Comparison of ENCODE assay signal across 9 mouse cellular contexts in genomic region chr10:79919251-79919849, GRCm38 (mm10). TPM values are rescaled to one million over a fixed set of nuclear protein-coding genes. Genes with fewer than 3 reads are reported as not detected.
A peak's percentile ranks its signal among the peaks of the same experiment; 100 is the strongest.
DNase-seq lines count a peak whose midpoint lies in the region; ATAC-seq and TF ChIP-seq lines count a peak whose summit lies in the region.
"Had no signal": no experiment of that assay in that cellular context is flagged by ENCODE, and none has a peak within 500 bp of the region (broad histone marks: within the 10 kb centered on the region; RNA-seq: fewer than 3 reads in every experiment).

No protein-coding gene starts in this region.

- peak; percentile 63 for DNase-seq in cerebellum, adult 9-11 months
- no peak for DNase-seq in cerebellum, postnatal 36 days
- no peak for DNase-seq in lung, embryonic 14.5 days
- DNase-seq in lung, postnatal 25 days (ENCODE audit: low spot score) = no peak
- DNase-seq in adrenal gland, adult 2 months = no peak
- DNase-seq: heart, adult 11 months had no signal

- H3K9me3 ChIP-seq in lung, embryonic 14.5 days (ENCODE audit: low read depth, low read length) = no peaks in the 10 kb centered on the region
- no peaks in the 10 kb centered on the region for H3K9me3 ChIP-seq in intestine, postnatal 0 days (ENCODE audit: control insufficient read depth)
- H3K9me3 ChIP-seq in neural tube, embryonic 13.5 days = no peaks in the 10 kb centered on the region

- H3K27me3 ChIP-seq in lung, embryonic 14.5 days (ENCODE audit: insufficient read depth, low read length) = peaks cover 61% of the 10 kb centered on the region
- H3K27me3 ChIP-seq in intestine, postnatal 0 days (replicated peaks; ENCODE audit: control insufficient read depth, insufficient read depth, low read length) = peaks cover 38% of the 10 kb centered on the region
- peaks cover 72% of the 10 kb centered on the region for H3K27me3 ChIP-seq in neural tube, embryonic 13.5 days

- H3K36me3 ChIP-seq in lung, embryonic 14.5 days (ENCODE audit: insufficient read depth) = no peaks in the 10 kb centered on the region
- H3K36me3 ChIP-seq in intestine, postnatal 0 days (ENCODE audit: control insufficient read depth, insufficient read depth) = no peaks in the 10 kb centered on the region; the same call in 1 of the 2 replicates
- H3K36me3 ChIP-seq in neural tube, embryonic 13.5 days = no peaks in the 10 kb centered on the region

- peaks cover 5% of the 10 kb centered on the region; the same call in 1 of the 2 replicates for H3K4me1 ChIP-seq in lung, embryonic 14.5 days (ENCODE audit: insufficient read depth)
- H3K4me1 ChIP-seq in intestine, postnatal 0 days (replicated peaks; ENCODE audit: control insufficient read depth, insufficient read depth, low read length) = 0 out of 2 replicates have a peak, but pooled peaks cover 9% of the 10 kb centered on the region
- peaks cover 47% of the 10 kb centered on the region for H3K4me1 ChIP-seq in neural tube, embryonic 13.5 days (replicated peaks)

- no peak for ATAC-seq in lung, embryonic 14.5 days (ENCODE audit: insufficient read depth)
- no peak for ATAC-seq in intestine, postnatal 0 days
- no peak for ATAC-seq in neural tube, embryonic 13.5 days (ENCODE audit: low read depth)
- ATAC-seq in erythroblast, adult 5-6 weeks (replicated peaks; ENCODE audit: low FRiP score, poor library complexity, severe bottlenecking) = no peak

- H3K27ac ChIP-seq in lung, embryonic 14.5 days (ENCODE audit: low read depth) = no peak overlapping the region
- no peak overlapping the region for H3K27ac ChIP-seq in intestine, postnatal 0 days (ENCODE audit: low read depth, low read length)
- H3K27ac ChIP-seq in neural tube, embryonic 13.5 days (replicated peaks) = no peak overlapping the region

- peak overlapping the region; percentile 48 for H3K4me2 ChIP-seq in lung, embryonic 14.5 days
- H3K4me2 ChIP-seq in intestine, postnatal 0 days (replicated peaks; ENCODE audit: low read depth) = peak overlapping the region; percentile 54
- H3K4me2 ChIP-seq in neural tube, embryonic 13.5 days = no peak overlapping the region; the same call in 1 of the 2 replicates

- H3K9ac ChIP-seq in lung, embryonic 14.5 days = peak overlapping the region; percentile 23
- H3K9ac ChIP-seq in intestine, postnatal 0 days (ENCODE audit: low read depth, low read length) = no peak overlapping the region
- H3K9ac ChIP-seq in neural tube, embryonic 13.5 days = 0 out of 2 replicates have a peak overlapping the region, but pooled peaks have one; percentile 38

- 4% methylated on average over 21 of the region's 21 CpGs for whole genome bisulfite sequencing in lung, embryonic 14.5 days
- WGBS in intestine, postnatal 0 days = 8% methylated on average over 21 of the region's 21 CpGs
- 3% methylated on average over 21 of the region's 21 CpGs for WGBS in neural tube, embryonic 13.5 days

- no peak for TF ChIP-seq CTCF in lung, embryonic 14.5 days (IDR thresholded peaks at IDR 0.05; ENCODE audit: low read depth)
- TF ChIP-seq CTCF in intestine, postnatal 0 days (IDR thresholded peaks at IDR 0.05; ENCODE audit: low read depth) = no peak

- peak overlapping the region; percentile 22 for H3K4me3 ChIP-seq in lung, embryonic 14.5 days (ENCODE audit: low read depth, low read length)
- peak overlapping the region; percentile 7; the same call in 1 of the 2 replicates for H3K4me3 ChIP-seq in intestine, postnatal 0 days (ENCODE audit: low read depth, low read length)
- no peak overlapping the region for H3K4me3 ChIP-seq in neural tube, embryonic 13.5 days

RNA-seq across cellular contexts. Expression of gene R3hdm4, which starts 1.7 kb away (rescaled TPM):
- 127 and 132 TPM in 2 replicates for polyA plus RNA-seq in lung, embryonic 14.5 days (2014; fragmentation: Nextera tagmentation; extraction: Ambion mirVana)
- 62.0 and 62.8 TPM in 2 replicates for polyA plus RNA-seq in intestine, postnatal 0 days (2015; fragmentation: Nextera tagmentation; extraction: Ambion mirVana)
- polyA plus RNA-seq in neural tube, embryonic 13.5 days (2015; fragmentation: Nextera tagmentation; extraction: Ambion mirVana) = 237 and 249 TPM in 2 replicates
- total RNA-seq in adrenal gland, adult 2 months (2021) = 10 to 100 TPM; 87.8 to 93.5 TPM
- 197 and 231 TPM in 2 replicates for polyA plus RNA-seq in adrenal gland, adult 2 months (2012; rRNA removed)
- total RNA-seq in erythroblast, adult 5-6 weeks (2015; ENCODE audit: low replicate concordance) = 42.8 and 46.1 TPM in 2 replicates
- 25.0 and 28.3 TPM in 2 replicates for total RNA-seq in erythroblast, adult 5-6 weeks (2017; ENCODE audit: low replicate concordance)

RNA-seq across cellular contexts. Expression of gene Kiss1r, which starts 2.6 kb away (rescaled TPM):
- 0.70 and 1.2 TPM in 2 replicates for polyA plus RNA-seq in lung, embryonic 14.5 days (2014; fragmentation: Nextera tagmentation; extraction: Ambion mirVana)
- 0.21 and 0.47 TPM in 2 replicates for polyA plus RNA-seq in intestine, postnatal 0 days (2015; fragmentation: Nextera tagmentation; extraction: Ambion mirVana)
- 2.1 and 2.4 TPM in 2 replicates for polyA plus RNA-seq in neural tube, embryonic 13.5 days (2015; fragmentation: Nextera tagmentation; extraction: Ambion mirVana)
- total RNA-seq in adrenal gland, adult 2 months (2021) = 1 to 10 TPM; 1.4 TPM
- polyA plus RNA-seq in adrenal gland, adult 2 months (2012; rRNA removed) = 11.8 and 15.1 TPM in 2 replicates
- total RNA-seq in erythroblast, adult 5-6 weeks (2015; ENCODE audit: low replicate concordance) = not detected in 2 replicates
- 0.14 TPM in 1 of 2 replicates, not detected in the other for total RNA-seq in erythroblast, adult 5-6 weeks (2017; ENCODE audit: low replicate concordance)

RNA-seq across cellular contexts. Expression of gene Arid3a, which starts 7.5 kb away (rescaled TPM):
- 5.1 and 5.4 TPM in 2 replicates for polyA plus RNA-seq in lung, embryonic 14.5 days (2014; fragmentation: Nextera tagmentation; extraction: Ambion mirVana)
- polyA plus RNA-seq in intestine, postnatal 0 days (2015; fragmentation: Nextera tagmentation; extraction: Ambion mirVana) = 8.7 and 13.2 TPM in 2 replicates
- 3.4 and 5.4 TPM in 2 replicates for polyA plus RNA-seq in neural tube, embryonic 13.5 days (2015; fragmentation: Nextera tagmentation; extraction: Ambion mirVana)
- 1 to 10 TPM; 4.6 to 6.5 TPM for total RNA-seq in adrenal gland, adult 2 months (2021)
- 5.9 and 9.1 TPM in 2 replicates for polyA plus RNA-seq in adrenal gland, adult 2 months (2012; rRNA removed)
- 6.3 and 8.8 TPM in 2 replicates for total RNA-seq in erythroblast, adult 5-6 weeks (2015; ENCODE audit: low replicate concordance)
- total RNA-seq in erythroblast, adult 5-6 weeks (2017; ENCODE audit: low replicate concordance) = 10.5 and 14.7 TPM in 2 replicates

RNA-seq across cellular contexts. Expression of gene Gm26602, which starts 8.7 kb away (rescaled TPM):
- 4.1 TPM in 1 of 2 replicates, not detected in the other for polyA plus RNA-seq in lung, embryonic 14.5 days (2014; fragmentation: Nextera tagmentation; extraction: Ambion mirVana)
- 2.9 and 17.9 TPM in 2 replicates for polyA plus RNA-seq in intestine, postnatal 0 days (2015; fragmentation: Nextera tagmentation; extraction: Ambion mirVana)
- 40.5 and 48.8 TPM in 2 replicates for polyA plus RNA-seq in neural tube, embryonic 13.5 days (2015; fragmentation: Nextera tagmentation; extraction: Ambion mirVana)
- not detected for total RNA-seq in adrenal gland, adult 2 months (2021)
- polyA plus RNA-seq in adrenal gland, adult 2 months (2012; rRNA removed) = not detected in 2 replicates
- total RNA-seq in erythroblast, adult 5-6 weeks (2015; ENCODE audit: low replicate concordance) = not detected in 2 replicates
- total RNA-seq in erythroblast, adult 5-6 weeks (2017; ENCODE audit: low replicate concordance) = not detected in 2 replicates

RNA-seq across cellular contexts. Expression of gene Med16, which starts 10.6 kb away (rescaled TPM):
- 55.5 and 58.7 TPM in 2 replicates for polyA plus RNA-seq in lung, embryonic 14.5 days (2014; fragmentation: Nextera tagmentation; extraction: Ambion mirVana)
- polyA plus RNA-seq in intestine, postnatal 0 days (2015; fragmentation: Nextera tagmentation; extraction: Ambion mirVana) = 17.0 and 17.8 TPM in 2 replicates
- 47.4 and 49.0 TPM in 2 replicates for polyA plus RNA-seq in neural tube, embryonic 13.5 days (2015; fragmentation: Nextera tagmentation; extraction: Ambion mirVana)
- 10 to 100 TPM; 38.4 to 43.0 TPM for total RNA-seq in adrenal gland, adult 2 months (2021)
- polyA plus RNA-seq in adrenal gland, adult 2 months (2012; rRNA removed) = 126 and 132 TPM in 2 replicates
- total RNA-seq in erythroblast, adult 5-6 weeks (2015; ENCODE audit: low replicate concordance) = 5.9 and 11.3 TPM in 2 replicates
- 4.7 and 9.1 TPM in 2 replicates for total RNA-seq in erythroblast, adult 5-6 weeks (2017; ENCODE audit: low replicate concordance)
